Mouse (Mus musculus): ENCODE measurements at regions not wholly inside any gene's neighbourhood (a gene's known extent, or its start where the extent isn't known, plus 50 kb on each side); places are given as distances from the start of the nearest gene placed in this dataset.

DNA sequence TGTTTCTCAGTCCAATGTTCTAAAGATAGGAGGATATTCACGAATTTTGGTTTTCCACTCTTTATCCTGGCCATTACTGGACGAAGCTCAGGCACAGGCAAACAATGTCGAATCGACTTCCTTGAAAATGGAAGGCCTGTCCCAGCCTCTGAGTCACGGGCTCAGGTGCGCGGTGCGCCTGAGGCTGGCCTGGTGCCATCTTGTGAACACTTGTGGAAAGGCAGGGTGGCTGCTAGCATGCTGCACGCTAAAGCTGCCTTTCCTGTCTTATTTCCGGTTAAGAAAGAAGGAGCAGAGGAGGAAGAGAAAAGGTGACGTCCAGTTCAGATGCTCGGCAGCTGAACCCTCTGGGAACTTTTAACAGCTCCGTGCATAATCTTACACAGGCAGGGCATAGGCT is 107.6 kb upstream of the Slc30a5 start:
- WGBS = 82% methylated on average over 13 of the region's 13 CpGs
- H3K4me3 ChIP-seq (ENCODE audit: low read length) = no peak overlapping the region
- no peak overlapping the region for H3K27ac ChIP-seq
- no peak for ATAC-seq
- H3K4me1 ChIP-seq (ENCODE audit: insufficient read depth, low read length) = no peaks in the 10 kb centered on the region
- no peak overlapping the region for H3K9ac ChIP-seq (replicated peaks; ENCODE audit: low read length)
- peak; percentile 28 for DNase-seq (ENCODE audit: low spot score)
- H3K9me3 ChIP-seq (ENCODE audit: low read length) = no peaks in the 10 kb centered on the region
- no peak for TF ChIP-seq CTCF (IDR thresholded peaks at IDR 0.05; ENCODE audit: low read depth)
- H3K4me2 ChIP-seq (ENCODE audit: low read depth, low read length) = no peak overlapping the region
- no peaks in the 10 kb centered on the region for H3K36me3 ChIP-seq (ENCODE audit: insufficient read depth, low read length)
- no peaks in the 10 kb centered on the region for H3K27me3 ChIP-seq (ENCODE audit: insufficient read depth, low read length)

DNA sequence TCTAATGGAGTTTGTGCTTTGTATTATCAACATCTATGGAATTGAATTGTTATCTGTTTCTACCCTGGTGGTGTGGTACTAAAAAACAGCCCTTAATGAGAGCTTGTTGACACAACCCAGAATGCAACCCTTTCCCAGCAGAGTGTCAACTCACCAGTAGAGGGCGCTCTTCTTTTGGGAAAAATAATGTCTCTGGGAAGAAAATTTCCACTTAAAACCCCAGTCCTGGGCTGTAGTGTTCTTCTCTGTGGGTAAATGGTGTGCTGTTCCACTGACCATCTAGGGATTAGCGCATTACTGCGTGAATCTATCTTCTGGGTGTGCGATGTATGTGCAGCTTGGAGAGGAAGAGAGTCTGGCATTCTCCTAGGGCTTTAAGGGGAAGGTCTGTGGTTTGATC is 106.5 kb upstream of the Slc30a5 start:
- Histone ChIP-seq H3K9ac (replicated peaks; ENCODE audit: low read length) (no peak overlapping the region), H3K27me3 (ENCODE audit: insufficient read depth, low read length) (no peaks in the 10 kb centered on the region), H3K4me3 (ENCODE audit: low read length) (no peak overlapping the region), H3K36me3 (ENCODE audit: insufficient read depth, low read length) (no peaks in the 10 kb centered on the region), H3K27ac (no peak overlapping the region), H3K4me1 (ENCODE audit: insufficient read depth, low read length) (no peaks in the 10 kb centered on the region), H3K4me2 (ENCODE audit: low read depth, low read length) (no peak overlapping the region), H3K9me3 (ENCODE audit: low read length) (no peaks in the 10 kb centered on the region)
- WGBS = 35% methylated on average over 4 of the region's 4 CpGs
- ATAC-seq (peak; percentile 71), DNase-seq (ENCODE audit: low spot score) (peak; percentile 83)
- TF ChIP-seq CTCF (IDR thresholded peaks at IDR 0.05; ENCODE audit: low read depth) = peak; percentile 76

DNA sequence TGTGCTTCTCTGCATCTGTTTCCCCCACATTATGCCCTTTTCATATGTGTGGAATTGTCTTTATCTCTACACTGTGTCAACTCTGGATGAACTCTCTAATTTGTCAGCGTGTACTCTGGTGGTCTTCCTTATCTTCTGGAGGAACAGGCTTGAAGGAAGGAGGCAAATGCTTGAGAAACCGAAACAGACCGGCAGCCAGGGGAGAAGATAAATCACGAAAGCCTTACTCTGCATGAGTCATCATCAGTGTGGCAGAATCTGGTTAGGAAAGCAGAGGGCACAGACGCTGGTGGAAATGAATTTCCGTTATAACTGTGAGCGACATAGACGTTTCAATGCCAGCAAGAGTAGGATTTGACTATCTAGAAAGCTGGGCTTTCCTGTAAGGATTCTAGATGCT is 100.0 kb upstream of the Slc30a5 start:
- DNase-seq (ENCODE audit: low spot score) (no peak), ATAC-seq (no peak)
- Histone ChIP-seq H3K9ac (replicated peaks; ENCODE audit: low read length) (no peak overlapping the region), H3K27me3 (ENCODE audit: insufficient read depth, low read length) (no peaks in the 10 kb centered on the region), H3K4me2 (ENCODE audit: low read depth, low read length) (no peak overlapping the region), H3K36me3 (ENCODE audit: insufficient read depth, low read length) (no peaks in the 10 kb centered on the region), H3K9me3 (ENCODE audit: low read length) (no peaks in the 10 kb centered on the region), H3K4me3 (ENCODE audit: low read length) (no peak overlapping the region), H3K27ac (no peak overlapping the region), H3K4me1 (ENCODE audit: insufficient read depth, low read length) (no peaks in the 10 kb centered on the region)
- 93% methylated on average over 8 of the region's 8 CpGs for WGBS
- TF ChIP-seq CTCF (IDR thresholded peaks at IDR 0.05; ENCODE audit: low read depth) = no peak

DNA sequence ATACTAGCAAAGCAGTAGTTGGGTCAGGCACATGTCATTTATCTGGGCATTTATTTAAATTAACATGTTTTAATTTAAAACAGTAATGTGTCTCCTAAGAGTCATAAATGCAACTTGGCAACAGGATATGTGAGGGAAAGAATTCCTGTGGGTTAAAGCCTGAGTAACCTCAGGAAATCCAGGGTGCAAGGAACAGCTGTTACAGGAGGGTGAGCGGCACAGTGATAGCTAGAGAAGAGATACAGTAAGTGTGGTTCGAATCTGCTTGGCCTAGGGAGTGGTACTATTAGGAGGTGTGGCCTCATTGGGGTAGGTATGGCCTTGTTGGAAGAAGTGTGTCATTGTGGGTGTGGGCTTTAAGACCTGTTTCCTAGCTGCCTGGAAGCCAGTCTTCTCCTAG is 66.3 kb upstream of the Slc30a5 start:
- H3K27ac ChIP-seq = no peak overlapping the region
- H3K4me3 ChIP-seq (ENCODE audit: low read length) = no peak overlapping the region
- ATAC-seq = no peak
- H3K36me3 ChIP-seq (ENCODE audit: insufficient read depth, low read length) = no peaks in the 10 kb centered on the region
- H3K27me3 ChIP-seq (ENCODE audit: insufficient read depth, low read length) = no peaks in the 10 kb centered on the region
- H3K4me2 ChIP-seq (ENCODE audit: low read depth, low read length) = no peak overlapping the region
- H3K4me1 ChIP-seq (ENCODE audit: insufficient read depth, low read length) = no peaks in the 10 kb centered on the region
- TF ChIP-seq CTCF (IDR thresholded peaks at IDR 0.05; ENCODE audit: low read depth) = no peak
- no peaks in the 10 kb centered on the region for H3K9me3 ChIP-seq (ENCODE audit: low read length)
- no peak for DNase-seq (ENCODE audit: low spot score)
- 71% methylated on average over 2 of the region's 2 CpGs for WGBS
- no peak overlapping the region for H3K9ac ChIP-seq (replicated peaks; ENCODE audit: low read length)

DNA sequence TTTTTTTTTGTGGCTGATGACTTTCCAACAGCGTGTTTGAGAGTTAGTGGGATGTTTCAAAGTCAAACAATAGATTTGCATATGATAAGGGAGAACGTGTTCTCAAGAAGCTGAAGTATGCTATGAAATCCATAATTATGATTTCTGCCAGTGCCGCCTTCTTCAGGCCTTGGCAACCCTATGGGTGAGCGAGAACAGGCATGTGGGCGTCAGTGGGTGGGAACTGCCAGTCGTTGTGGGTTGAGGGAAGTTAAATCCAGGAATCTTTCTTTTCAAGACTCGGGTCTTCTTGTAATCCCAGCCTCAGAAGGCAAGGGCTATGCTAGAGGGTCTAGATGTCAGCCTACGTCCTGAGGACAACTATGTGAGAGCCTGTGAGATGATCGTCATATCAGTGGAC is 60.6 kb upstream of the Slc30a5 start:
- Histone ChIP-seq H3K27me3 (ENCODE audit: insufficient read depth, low read length) (no peaks in the 10 kb centered on the region), H3K27ac (no peak overlapping the region; the same call in 1 of the 2 replicates), H3K36me3 (ENCODE audit: insufficient read depth, low read length) (no peaks in the 10 kb centered on the region), H3K9me3 (ENCODE audit: low read length) (no peaks in the 10 kb centered on the region), H3K4me2 (ENCODE audit: low read depth, low read length) (no peak overlapping the region), H3K4me1 (ENCODE audit: insufficient read depth, low read length) (no peaks in the 10 kb centered on the region), H3K4me3 (ENCODE audit: low read length) (no peak overlapping the region), H3K9ac (replicated peaks; ENCODE audit: low read length) (no peak overlapping the region)
- ATAC-seq (no peak), DNase-seq (ENCODE audit: low spot score) (no peak)
- TF ChIP-seq CTCF (IDR thresholded peaks at IDR 0.05; ENCODE audit: low read depth) = no peak
- 91% methylated on average over 9 of the region's 9 CpGs for WGBS

DNA sequence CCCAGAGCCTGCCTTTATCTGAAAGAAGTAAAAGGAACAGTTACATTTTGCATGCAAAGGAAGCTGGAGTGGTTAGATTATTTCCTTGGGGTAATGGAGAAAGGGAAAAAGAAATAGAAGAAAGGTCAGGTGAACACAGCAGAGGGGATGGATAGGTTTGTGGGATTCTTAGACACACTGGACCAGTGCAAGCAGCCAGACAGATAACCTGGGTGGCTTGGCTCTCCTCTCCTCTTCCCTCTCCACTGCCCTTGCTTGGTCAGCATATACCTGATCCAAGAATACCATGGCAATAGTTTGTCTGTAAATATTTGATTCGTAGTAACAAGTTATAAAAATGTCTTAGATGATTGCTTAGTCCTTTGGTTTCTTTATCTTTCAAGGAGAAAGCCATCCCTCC is 59.9 kb upstream of the Slc30a5 start:
- no peak overlapping the region for H3K4me3 ChIP-seq (ENCODE audit: low read length)
- peak overlapping the region; percentile 29 for H3K4me2 ChIP-seq (ENCODE audit: low read depth, low read length)
- no peaks in the 10 kb centered on the region for H3K9me3 ChIP-seq (ENCODE audit: low read length)
- H3K4me1 ChIP-seq (ENCODE audit: insufficient read depth, low read length) = no peaks in the 10 kb centered on the region
- no peaks in the 10 kb centered on the region for H3K36me3 ChIP-seq (ENCODE audit: insufficient read depth, low read length)
- no peaks in the 10 kb centered on the region for H3K27me3 ChIP-seq (ENCODE audit: insufficient read depth, low read length)
- no peak; the same call in none of the 2 replicates for ATAC-seq
- H3K27ac ChIP-seq = peak overlapping the region; percentile 43; the same call in 1 of the 2 replicates
- no peak overlapping the region for H3K9ac ChIP-seq (replicated peaks; ENCODE audit: low read length)
- WGBS = 74% methylated on average over 1 of the region's 1 CpGs
- DNase-seq (ENCODE audit: low spot score) = no peak
- TF ChIP-seq CTCF (IDR thresholded peaks at IDR 0.05; ENCODE audit: low read depth) = no peak

DNA sequence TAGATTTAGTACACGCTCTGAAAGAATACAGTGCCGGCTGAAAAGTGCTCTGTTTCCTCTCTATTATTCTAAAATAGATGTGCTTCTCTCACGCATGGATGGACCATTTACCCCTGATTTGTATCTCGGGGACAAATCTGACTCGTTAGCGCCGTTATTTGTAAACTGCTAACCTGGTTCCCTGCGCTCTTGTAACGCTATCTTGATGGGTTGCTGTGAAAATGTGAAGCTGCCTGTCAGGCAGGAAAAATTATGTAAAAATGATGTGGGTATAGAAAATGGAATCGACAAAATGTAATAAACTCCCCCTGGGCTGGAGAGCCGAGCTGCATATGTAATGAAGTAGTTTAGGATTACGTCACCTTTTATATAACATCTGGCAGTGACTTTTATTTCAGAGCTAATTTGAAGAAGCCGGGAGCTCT is 59.4 kb upstream of the Slc30a5 start:
- Histone ChIP-seq H3K27ac (peak overlapping the region; percentile 65), H3K9me3 (ENCODE audit: low read length) (no peaks in the 10 kb centered on the region), H3K27me3 (ENCODE audit: insufficient read depth, low read length) (no peaks in the 10 kb centered on the region), H3K4me3 (ENCODE audit: low read length) (peak overlapping the region; percentile 17), H3K4me2 (ENCODE audit: low read depth, low read length) (peak overlapping the region; percentile 29), H3K9ac (replicated peaks; ENCODE audit: low read length) (no peak overlapping the region; the same call in 1 of the 2 replicates), H3K4me1 (ENCODE audit: insufficient read depth, low read length) (no peaks in the 10 kb centered on the region), H3K36me3 (ENCODE audit: insufficient read depth, low read length) (no peaks in the 10 kb centered on the region)
- ATAC-seq = peak; percentile 61
- TF ChIP-seq CTCF (IDR thresholded peaks at IDR 0.05; ENCODE audit: low read depth) = no peak
- peak; percentile 44 for DNase-seq (ENCODE audit: low spot score)
- WGBS = 38% methylated on average over 13 of the region's 13 CpGs

Measured in hindbrain, postnatal 0 days (tissue).